Mouse (Mus musculus): ENCODE data around the gene Idh2.

DNA sequence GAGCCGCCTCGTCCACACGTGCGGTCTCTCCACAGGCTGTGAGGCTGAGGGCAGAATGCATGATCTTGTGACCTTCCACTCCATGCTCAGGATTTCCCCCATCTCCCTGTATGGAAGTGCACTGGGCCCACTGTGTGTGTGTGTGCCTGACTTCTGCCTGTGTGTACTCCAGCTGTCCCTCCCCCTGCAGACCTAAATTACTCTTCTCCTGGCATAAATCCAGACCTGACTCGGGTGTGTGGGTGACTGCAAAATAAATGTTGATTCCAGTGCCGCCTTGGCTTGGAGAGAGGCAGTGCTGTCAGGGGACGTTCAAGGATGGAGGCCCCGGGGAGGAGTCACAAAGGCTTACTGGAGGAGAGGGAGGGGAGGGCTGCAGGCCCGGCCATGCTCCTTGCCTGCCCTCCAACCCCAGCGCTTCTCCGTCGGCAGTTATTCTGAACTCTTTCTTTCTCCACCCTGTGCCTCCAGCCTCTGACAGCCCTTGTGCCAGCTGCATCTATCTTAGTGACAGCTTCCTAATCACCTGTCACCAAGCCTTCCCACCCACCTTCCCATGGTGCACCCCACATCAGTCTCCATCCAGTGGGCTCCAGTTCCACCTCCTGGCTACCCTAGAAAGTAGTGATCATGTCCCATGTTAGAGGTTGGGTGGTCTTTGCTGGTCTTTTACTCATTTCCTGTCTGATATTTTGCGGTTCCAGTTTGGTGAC lies 45.4 kb downstream of the Idh2 start:
- TF ChIP-seq CTCF (IDR thresholded peaks at IDR 0.05; ENCODE audit: low read depth) (no peak), EP300 (IDR thresholded peaks at IDR 0.05; ENCODE audit: low read depth) (no peak)

All from liver, postnatal 0 days (tissue).